Mouse (Mus musculus): Measurements from ENCODE around the gene Itga8. TPM values are rescaled to one million over a fixed set of nuclear protein-coding genes. Genes with fewer than 3 reads are reported as not detected.

Itga8 gene
- polyA plus RNA-seq, 1 experiment from 2014 or later = 16.4 TPM

DNA sequence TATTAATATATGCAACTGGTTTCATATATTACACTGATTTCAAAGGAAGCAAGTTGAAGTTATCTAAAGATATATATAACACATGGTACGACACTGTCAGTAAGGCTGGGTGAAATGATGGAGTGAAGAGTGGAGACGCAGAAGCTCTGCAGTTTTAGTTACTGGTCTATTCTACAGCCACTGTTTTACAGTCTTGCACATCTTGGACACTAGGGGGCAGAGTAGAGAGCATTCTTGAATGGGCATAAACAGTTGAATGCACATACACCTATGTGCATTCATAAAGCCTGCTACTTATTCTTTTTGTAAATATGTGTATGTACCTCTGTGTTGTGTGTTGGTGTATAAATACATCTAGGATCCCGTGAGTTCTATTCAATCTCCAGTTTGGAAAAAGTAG, 141.2 kb downstream of the Itga8 start:
- ATAC-seq (ENCODE audit: low read depth) (0 out of 2 replicates have a peak, but pooled peaks have one; percentile 22), DNase-seq (ENCODE audit: low spot score) (peak; percentile 28)
- Histone ChIP-seq H3K27me3 (replicated peaks; ENCODE audit: control insufficient read depth, insufficient read depth, low read length) (no peaks in the 10 kb centered on the region), H3K9ac (ENCODE audit: low read depth, low read length) (no peak overlapping the region), H3K9me3 (ENCODE audit: control insufficient read depth, low read length) (no peaks in the 10 kb centered on the region), H3K4me1 (ENCODE audit: control insufficient read depth, insufficient read depth, low read length) (0 out of 2 replicates have a peak, but pooled peaks cover 6% of the 10 kb centered on the region), H3K4me3 (ENCODE audit: low read depth, low read length) (no peak overlapping the region), H3K27ac (replicated peaks; ENCODE audit: low read depth, low read length) (no peak overlapping the region), H3K36me3 (ENCODE audit: control insufficient read depth, insufficient read depth, low read length) (no peaks in the 10 kb centered on the region), H3K4me2 (ENCODE audit: low read depth, low read length) (no peak overlapping the region)
- WGBS = 78% methylated on average over 3 of the region's 3 CpGs

- H3K27me3 ChIP-seq (replicated peaks; ENCODE audit: control insufficient read depth, insufficient read depth, low read length) = no peaks in the 10 kb centered on the region
- DNase-seq (ENCODE audit: low spot score) = no peak
- H3K27ac ChIP-seq (replicated peaks; ENCODE audit: low read depth, low read length) = no peak overlapping the region
- WGBS = 54% methylated on average over 1 of the region's 1 CpGs
- no peak overlapping the region for H3K4me3 ChIP-seq (ENCODE audit: low read depth, low read length)
- no peak overlapping the region for H3K9ac ChIP-seq (ENCODE audit: low read depth, low read length)
- ATAC-seq (ENCODE audit: low read depth) = no peak
- H3K36me3 ChIP-seq (ENCODE audit: control insufficient read depth, insufficient read depth, low read length) = no peaks in the 10 kb centered on the region
- H3K4me2 ChIP-seq (ENCODE audit: low read depth, low read length) = no peak overlapping the region
- no peaks in the 10 kb centered on the region for H3K9me3 ChIP-seq (ENCODE audit: control insufficient read depth, low read length)
- 0 out of 2 replicates have a peak, but pooled peaks cover 9% of the 10 kb centered on the region for H3K4me1 ChIP-seq (ENCODE audit: control insufficient read depth, insufficient read depth, low read length)
These were observed 144.7 kb downstream of the Itga8 start for GRCm38 (mm10) chr2:12157001-12157400.

DNA sequence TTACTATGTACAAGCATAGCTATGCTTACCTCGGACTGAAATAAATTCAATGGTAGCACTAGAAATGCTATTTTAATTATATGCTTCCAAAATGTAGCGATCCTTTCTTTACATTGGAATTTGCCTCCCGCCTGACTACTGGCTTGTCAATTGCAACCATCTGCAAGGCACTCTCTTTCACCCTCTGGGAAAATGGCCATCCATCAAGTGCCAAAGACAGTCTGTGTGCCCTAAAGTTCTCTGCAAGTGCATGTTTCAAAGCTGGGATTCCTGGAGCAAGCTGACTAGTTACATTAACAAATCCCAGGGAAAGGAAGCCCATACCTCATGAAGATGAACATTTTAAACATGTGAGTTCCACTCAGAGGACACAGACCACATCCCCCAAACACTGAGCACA, 145.3 kb downstream of the Itga8 start:
- Histone ChIP-seq H3K4me2 (ENCODE audit: low read depth, low read length) (no peak overlapping the region), H3K9me3 (ENCODE audit: control insufficient read depth, low read length) (no peaks in the 10 kb centered on the region), H3K27ac (replicated peaks; ENCODE audit: low read depth, low read length) (no peak overlapping the region), H3K36me3 (ENCODE audit: control insufficient read depth, insufficient read depth, low read length) (no peaks in the 10 kb centered on the region), H3K9ac (ENCODE audit: low read depth, low read length) (no peak overlapping the region), H3K27me3 (replicated peaks; ENCODE audit: control insufficient read depth, insufficient read depth, low read length) (no peaks in the 10 kb centered on the region), H3K4me1 (ENCODE audit: control insufficient read depth, insufficient read depth, low read length) (0 out of 2 replicates have a peak, but pooled peaks cover 9% of the 10 kb centered on the region), H3K4me3 (ENCODE audit: low read depth, low read length) (no peak overlapping the region)
- no peak for ATAC-seq (ENCODE audit: low read depth)
- peak; percentile 39 for DNase-seq (ENCODE audit: low spot score)
- 25% methylated on average over 3 of the region's 3 CpGs for WGBS

GRCm38 (mm10) chr2:12154676-12155075, 147.0 kb downstream of the Itga8 start:
- no peak overlapping the region for H3K4me2 ChIP-seq (ENCODE audit: low read depth, low read length)
- H3K4me3 ChIP-seq (ENCODE audit: low read depth, low read length) = no peak overlapping the region
- 69% methylated on average over 6 of the region's 6 CpGs for WGBS
- no peak overlapping the region for H3K9ac ChIP-seq (ENCODE audit: low read depth, low read length)
- no peaks in the 10 kb centered on the region for H3K9me3 ChIP-seq (ENCODE audit: control insufficient read depth, low read length)
- no peaks in the 10 kb centered on the region for H3K36me3 ChIP-seq (ENCODE audit: control insufficient read depth, insufficient read depth, low read length)
- H3K4me1 ChIP-seq (ENCODE audit: control insufficient read depth, insufficient read depth, low read length) = 0 out of 2 replicates have a peak, but pooled peaks cover 9% of the 10 kb centered on the region
- DNase-seq (ENCODE audit: low spot score) (peak; percentile 69), ATAC-seq (ENCODE audit: low read depth) (no peak)
- no peaks in the 10 kb centered on the region for H3K27me3 ChIP-seq (replicated peaks; ENCODE audit: control insufficient read depth, insufficient read depth, low read length)
- H3K27ac ChIP-seq (replicated peaks; ENCODE audit: low read depth, low read length) = no peak overlapping the region

GRCm38 (mm10) chr2:12153551-12153950, 148.2 kb downstream of the Itga8 start:
- WGBS = 76% methylated on average over 1 of the region's 1 CpGs
- Histone ChIP-seq H3K4me2 (ENCODE audit: low read depth, low read length) (no peak overlapping the region), H3K4me1 (ENCODE audit: control insufficient read depth, insufficient read depth, low read length) (0 out of 2 replicates have a peak, but pooled peaks cover 9% of the 10 kb centered on the region), H3K36me3 (ENCODE audit: control insufficient read depth, insufficient read depth, low read length) (no peaks in the 10 kb centered on the region), H3K9ac (ENCODE audit: low read depth, low read length) (no peak overlapping the region), H3K27me3 (replicated peaks; ENCODE audit: control insufficient read depth, insufficient read depth, low read length) (no peaks in the 10 kb centered on the region), H3K27ac (replicated peaks; ENCODE audit: low read depth, low read length) (no peak overlapping the region), H3K4me3 (ENCODE audit: low read depth, low read length) (no peak overlapping the region), H3K9me3 (ENCODE audit: control insufficient read depth, low read length) (no peaks in the 10 kb centered on the region)
- no peak for DNase-seq (ENCODE audit: low spot score)
- no peak for ATAC-seq (ENCODE audit: low read depth)

GRCm38 (mm10) chr2:12147902-12148301, 153.8 kb downstream of the Itga8 start:
- no peak overlapping the region for H3K4me3 ChIP-seq (ENCODE audit: low read depth, low read length)
- 81% methylated on average over 2 of the region's 2 CpGs for WGBS
- no peaks in the 10 kb centered on the region for H3K36me3 ChIP-seq (ENCODE audit: control insufficient read depth, insufficient read depth, low read length)
- no peak overlapping the region for H3K9ac ChIP-seq (ENCODE audit: low read depth, low read length)
- H3K4me1 ChIP-seq (ENCODE audit: control insufficient read depth, insufficient read depth, low read length) = peaks cover 10% of the 10 kb centered on the region
- no peak overlapping the region for H3K27ac ChIP-seq (replicated peaks; ENCODE audit: low read depth, low read length)
- DNase-seq (ENCODE audit: low spot score) (no peak), ATAC-seq (ENCODE audit: low read depth) (no peak)
- no peaks in the 10 kb centered on the region for H3K27me3 ChIP-seq (replicated peaks; ENCODE audit: control insufficient read depth, insufficient read depth, low read length)
- H3K4me2 ChIP-seq (ENCODE audit: low read depth, low read length) = no peak overlapping the region
- H3K9me3 ChIP-seq (ENCODE audit: control insufficient read depth, low read length) = no peaks in the 10 kb centered on the region

GRCm38 (mm10) chr2:12146612-12147011, 155.1 kb downstream of the Itga8 start:
- ATAC-seq (ENCODE audit: low read depth) = peak; percentile 50; the same call in 1 of the 2 replicates
- Histone ChIP-seq H3K9ac (ENCODE audit: low read depth, low read length) (no peak overlapping the region), H3K9me3 (ENCODE audit: control insufficient read depth, low read length) (no peaks in the 10 kb centered on the region), H3K27ac (replicated peaks; ENCODE audit: low read depth, low read length) (no peak overlapping the region; the same call in 1 of the 2 replicates), H3K4me1 (ENCODE audit: control insufficient read depth, insufficient read depth, low read length) (peaks cover 10% of the 10 kb centered on the region), H3K4me2 (ENCODE audit: low read depth, low read length) (no peak overlapping the region), H3K27me3 (replicated peaks; ENCODE audit: control insufficient read depth, insufficient read depth, low read length) (no peaks in the 10 kb centered on the region), H3K4me3 (ENCODE audit: low read depth, low read length) (no peak overlapping the region), H3K36me3 (ENCODE audit: control insufficient read depth, insufficient read depth, low read length) (no peaks in the 10 kb centered on the region)
- peak; percentile 78 for DNase-seq (ENCODE audit: low spot score)
- 15% methylated on average over 2 of the region's 2 CpGs for WGBS

DNA sequence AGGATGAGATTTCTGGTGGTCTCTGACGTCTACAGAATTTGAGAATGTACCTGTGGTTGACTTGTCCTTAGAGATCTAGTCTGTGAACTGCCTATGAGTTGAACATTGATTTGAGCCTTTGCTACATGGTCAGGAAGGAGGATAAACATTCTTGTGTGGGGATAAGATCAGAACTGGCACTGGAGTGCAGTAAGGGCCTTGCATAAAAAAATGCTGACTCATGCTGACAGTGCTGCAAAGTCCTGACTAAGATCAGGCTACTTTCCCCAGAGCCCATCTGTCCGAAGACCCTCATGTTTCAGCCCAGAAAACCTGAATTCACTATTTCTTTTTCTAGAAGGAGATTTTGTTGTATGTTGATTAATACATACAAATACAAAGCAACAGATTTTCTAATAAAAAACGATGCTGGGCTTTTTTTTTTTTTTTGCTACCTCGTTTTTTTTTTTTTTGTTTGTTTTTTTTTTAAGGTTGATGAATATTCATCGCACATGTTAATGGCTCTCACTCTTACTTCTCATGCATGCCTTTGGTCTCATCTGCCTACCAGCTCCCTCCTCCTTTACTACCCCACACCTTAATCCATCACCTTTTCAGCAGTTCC, 162.9 kb downstream of the Itga8 start:
- Histone ChIP-seq H3K27me3 (replicated peaks; ENCODE audit: control insufficient read depth, insufficient read depth, low read length) (no peaks in the 10 kb centered on the region), H3K4me2 (ENCODE audit: low read depth, low read length) (no peak overlapping the region), H3K4me1 (ENCODE audit: control insufficient read depth, insufficient read depth, low read length) (no peaks in the 10 kb centered on the region), H3K36me3 (ENCODE audit: control insufficient read depth, insufficient read depth, low read length) (0 out of 2 replicates have a peak, but pooled peaks cover 3% of the 10 kb centered on the region), H3K9me3 (ENCODE audit: control insufficient read depth, low read length) (no peaks in the 10 kb centered on the region), H3K9ac (ENCODE audit: low read depth, low read length) (no peak overlapping the region), H3K27ac (replicated peaks; ENCODE audit: low read depth, low read length) (no peak overlapping the region), H3K4me3 (ENCODE audit: low read depth, low read length) (no peak overlapping the region)
- ATAC-seq (ENCODE audit: low read depth) (no peak), DNase-seq (ENCODE audit: low spot score) (no peak)
- WGBS = 79% methylated on average over 5 of the region's 5 CpGs

DNA sequence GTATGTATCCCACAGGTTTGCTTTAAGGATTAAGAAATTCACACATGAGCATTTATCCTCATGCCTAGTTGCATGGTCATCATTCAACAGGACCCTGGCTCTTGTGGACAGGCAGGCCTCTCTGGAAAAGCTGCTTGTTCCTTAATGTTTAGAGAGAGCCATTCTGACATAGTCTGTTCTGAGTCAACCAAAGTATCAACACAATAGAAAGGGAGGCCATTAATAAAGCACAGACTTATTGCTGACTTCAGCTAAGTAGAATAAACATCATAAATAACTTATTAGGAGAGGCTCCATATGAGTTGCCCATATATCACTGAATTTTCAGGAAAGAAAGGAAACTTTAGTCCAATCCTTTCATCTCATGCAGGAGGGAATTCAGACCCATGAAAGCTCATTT, 175.1 kb downstream of the Itga8 start:
- Histone ChIP-seq H3K4me3 (ENCODE audit: low read depth, low read length) (no peak overlapping the region), H3K9ac (ENCODE audit: low read depth, low read length) (no peak overlapping the region), H3K9me3 (ENCODE audit: control insufficient read depth, low read length) (no peaks in the 10 kb centered on the region), H3K4me1 (ENCODE audit: control insufficient read depth, insufficient read depth, low read length) (no peaks in the 10 kb centered on the region), H3K4me2 (ENCODE audit: low read depth, low read length) (no peak overlapping the region), H3K27me3 (replicated peaks; ENCODE audit: control insufficient read depth, insufficient read depth, low read length) (no peaks in the 10 kb centered on the region), H3K27ac (replicated peaks; ENCODE audit: low read depth, low read length) (no peak overlapping the region), H3K36me3 (ENCODE audit: control insufficient read depth, insufficient read depth, low read length) (no peaks in the 10 kb centered on the region)
- ATAC-seq (ENCODE audit: low read depth) (no peak), DNase-seq (ENCODE audit: low spot score) (no peak)
